Comparison of ENCODE assay signal across 19 mouse cellular contexts in the genomic region with DNA sequence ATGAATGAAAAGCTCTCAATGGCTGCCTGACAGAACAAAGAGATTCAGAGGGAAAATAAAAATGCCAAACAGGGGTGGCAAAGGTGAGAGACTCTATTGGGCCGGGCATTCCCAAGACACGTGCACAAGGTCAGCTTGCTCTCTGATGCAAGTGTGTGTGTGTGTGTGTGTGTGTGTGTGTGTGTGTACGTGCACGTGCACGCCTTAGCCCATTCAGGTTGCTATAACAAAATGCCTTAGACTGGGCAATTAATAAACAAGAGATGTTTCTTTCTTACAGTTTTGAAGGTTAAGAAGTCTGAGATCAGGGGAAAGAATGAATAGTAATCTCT. TPM values are rescaled to one million over a fixed set of nuclear protein-coding genes. Genes with fewer than 3 reads are reported as not detected.
DNase-seq lines count a peak whose midpoint lies in the region; ATAC-seq and TF ChIP-seq lines count a peak whose summit lies in the region.
"Had no signal": no experiment of that assay in that cellular context is flagged by ENCODE, and none has a peak within 500 bp of the region (broad histone marks: within the 10 kb centered on the region; RNA-seq: fewer than 3 reads in every experiment).

No protein-coding gene starts in this region.

- DNase-seq in heart, adult 11 months, result peak; percentile 27
- DNase-seq in hindbrain, embryonic 10.5 days (ENCODE audit: low spot score), result no peak
- no peak for DNase-seq in limb, embryonic 10.5 days (ENCODE audit: low spot score)
- no peak for DNase-seq in midbrain, postnatal 0 days (ENCODE audit: low spot score)
- no peak for DNase-seq in spleen, adult 18-20 months
- DNase-seq in testis, postnatal 14 days (ENCODE audit: low spot score), result no peak
- DNase-seq in kidney, postnatal 10 days, result no peak
- DNase-seq: adrenal gland, adult 8-10 months; cerebellum, adult 11-12 months; cerebellum, postnatal 25 days; gastrocnemius, postnatal 25 days; liver; lung, adult 18-20 months; right cerebral cortex, postnatal 4 days; thymus, postnatal 36 days had no signal

- H3K9ac ChIP-seq in heart, embryonic 11.5 days (ENCODE audit: low read depth, low read length), result no peak overlapping the region
- H3K9ac ChIP-seq in midbrain, postnatal 0 days (replicated peaks; ENCODE audit: low read length, poor library complexity, severe bottlenecking), result no peak overlapping the region
- H3K9ac ChIP-seq: heart, embryonic 12.5 days; intestine, embryonic 15.5 days had no signal

- peaks cover 1% of the 10 kb centered on the region for H3K4me1 ChIP-seq in heart, embryonic 11.5 days (ENCODE audit: control insufficient read depth, insufficient read depth, low read length)
- peaks cover 17% of the 10 kb centered on the region for H3K4me1 ChIP-seq in hindbrain, embryonic 10.5 days (replicated peaks)
- peaks cover 11% of the 10 kb centered on the region for H3K4me1 ChIP-seq in limb, embryonic 10.5 days
- no peaks in the 10 kb centered on the region for H3K4me1 ChIP-seq in midbrain, postnatal 0 days (ENCODE audit: insufficient read depth, low read length)
- H3K4me1 ChIP-seq: intestine, embryonic 15.5 days had no signal

- ATAC-seq in heart, embryonic 11.5 days (replicated peaks; ENCODE audit: insufficient number of reproducible peaks, low FRiP score, low TSS enrichment), result no peak
- peak; percentile 54; the same call in 1 of the 2 replicates for ATAC-seq in midbrain, postnatal 0 days (ENCODE audit: low FRiP score)
- ATAC-seq: intestine, embryonic 15.5 days had no signal

- TF ChIP-seq CTCF in midbrain, postnatal 0 days (IDR thresholded peaks at IDR 0.05), result no peak

- H3K36me3 ChIP-seq in heart, embryonic 11.5 days (ENCODE audit: control insufficient read depth, insufficient read depth, low read length), result no peaks in the 10 kb centered on the region
- H3K36me3 ChIP-seq in hindbrain, embryonic 10.5 days, result no peaks in the 10 kb centered on the region
- no peaks in the 10 kb centered on the region for H3K36me3 ChIP-seq in limb, embryonic 10.5 days
- H3K36me3 ChIP-seq in midbrain, postnatal 0 days (ENCODE audit: insufficient read depth, low read length), result no peaks in the 10 kb centered on the region
- H3K36me3 ChIP-seq: heart, embryonic 12.5 days; intestine, embryonic 15.5 days had no signal

- no peak overlapping the region for H3K4me2 ChIP-seq in heart, embryonic 11.5 days
- no peak overlapping the region for H3K4me2 ChIP-seq in midbrain, postnatal 0 days (ENCODE audit: low read depth, low read length, poor library complexity, severe bottlenecking)
- H3K4me2 ChIP-seq: heart, embryonic 12.5 days; intestine, embryonic 15.5 days had no signal

- no peak overlapping the region for H3K4me3 ChIP-seq in heart, embryonic 11.5 days (ENCODE audit: low read depth, low read length)
- H3K4me3 ChIP-seq in hindbrain, embryonic 10.5 days, result no peak overlapping the region
- H3K4me3 ChIP-seq in limb, embryonic 10.5 days, result no peak overlapping the region
- no peak overlapping the region for H3K4me3 ChIP-seq in midbrain, postnatal 0 days (ENCODE audit: low read depth, low read length)
- H3K4me3 ChIP-seq: heart, embryonic 12.5 days; intestine, embryonic 15.5 days; left cerebral cortex, adult 2 months had no signal

- WGBS in heart, embryonic 11.5 days (ENCODE audit: insufficient replicate concordance), result 75% methylated on average over 5 of the region's 5 CpGs
- 74% methylated on average over 5 of the region's 5 CpGs for WGBS in hindbrain, embryonic 10.5 days
- 77% methylated on average over 5 of the region's 5 CpGs for WGBS in limb, embryonic 10.5 days
- 41% methylated on average over 5 of the region's 5 CpGs for WGBS in midbrain, postnatal 0 days

- H3K27ac ChIP-seq in heart, embryonic 11.5 days (ENCODE audit: low read depth, low read length), result no peak overlapping the region
- peak overlapping the region; percentile 40; the same call in 1 of the 2 replicates for H3K27ac ChIP-seq in hindbrain, embryonic 10.5 days
- peak overlapping the region; percentile 58; the same call in 1 of the 2 replicates for H3K27ac ChIP-seq in limb, embryonic 10.5 days
- peak overlapping the region; percentile 68 for H3K27ac ChIP-seq in midbrain, postnatal 0 days (ENCODE audit: low read depth, low read length)
- H3K27ac ChIP-seq: intestine, embryonic 15.5 days; left cerebral cortex, adult 2 months had no signal

- no peaks in the 10 kb centered on the region for H3K27me3 ChIP-seq in heart, embryonic 11.5 days (ENCODE audit: control insufficient read depth, insufficient read depth, low read length)
- peaks cover 3% of the 10 kb centered on the region; the same call in 1 of the 2 replicates for H3K27me3 ChIP-seq in hindbrain, embryonic 10.5 days (ENCODE audit: insufficient read depth, poor library complexity, severe bottlenecking)
- H3K27me3 ChIP-seq in limb, embryonic 10.5 days (ENCODE audit: low read depth, poor library complexity, severe bottlenecking), result no peaks in the 10 kb centered on the region
- H3K27me3 ChIP-seq in midbrain, postnatal 0 days (ENCODE audit: insufficient read depth, low read length), result no peaks in the 10 kb centered on the region
- H3K27me3 ChIP-seq: heart, embryonic 12.5 days; intestine, embryonic 15.5 days had no signal

- H3K9me3 ChIP-seq in heart, embryonic 11.5 days (replicated peaks; ENCODE audit: control insufficient read depth, low read length), result no peaks in the 10 kb centered on the region
- H3K9me3 ChIP-seq in hindbrain, embryonic 10.5 days, result no peaks in the 10 kb centered on the region
- no peaks in the 10 kb centered on the region for H3K9me3 ChIP-seq in limb, embryonic 10.5 days (replicated peaks)
- H3K9me3 ChIP-seq in midbrain, postnatal 0 days (ENCODE audit: low read length), result no peaks in the 10 kb centered on the region
- H3K9me3 ChIP-seq: heart, embryonic 12.5 days; intestine, embryonic 15.5 days had no signal

RNA-seq across cellular contexts. Expression of a gene that starts 36.5 kb away (rescaled TPM):
- polyA plus RNA-seq in heart, embryonic 11.5 days (2014; fragmentation: Nextera tagmentation; extraction: Ambion mirVana), result 13.3 and 14.2 TPM in 2 replicates
- 13.2 and 19.8 TPM in 2 replicates for polyA plus RNA-seq in hindbrain, embryonic 10.5 days (2016; fragmentation: Nextera tagmentation; extraction: Ambion mirVana)
- polyA plus RNA-seq in limb, embryonic 10.5 days (2016; fragmentation: Nextera tagmentation; extraction: Ambion mirVana), result 13.9 and 18.9 TPM in 2 replicates
- 172 and 179 TPM in 2 replicates for total RNA-seq in midbrain, postnatal 0 days (2014; rRNA removed)
- polyA plus RNA-seq in midbrain, postnatal 0 days (2015; fragmentation: Nextera tagmentation; extraction: Ambion mirVana), result 108 and 111 TPM in 2 replicates
